Mouse (Mus musculus): ENCODE measurements around the gene Hdac9. TPM values are rescaled to one million over a fixed set of nuclear protein-coding genes. Genes with fewer than 3 reads are reported as not detected.

Hdac9 gene
- polyA plus RNA-seq, 1 experiment: 1.3 TPM

DNA sequence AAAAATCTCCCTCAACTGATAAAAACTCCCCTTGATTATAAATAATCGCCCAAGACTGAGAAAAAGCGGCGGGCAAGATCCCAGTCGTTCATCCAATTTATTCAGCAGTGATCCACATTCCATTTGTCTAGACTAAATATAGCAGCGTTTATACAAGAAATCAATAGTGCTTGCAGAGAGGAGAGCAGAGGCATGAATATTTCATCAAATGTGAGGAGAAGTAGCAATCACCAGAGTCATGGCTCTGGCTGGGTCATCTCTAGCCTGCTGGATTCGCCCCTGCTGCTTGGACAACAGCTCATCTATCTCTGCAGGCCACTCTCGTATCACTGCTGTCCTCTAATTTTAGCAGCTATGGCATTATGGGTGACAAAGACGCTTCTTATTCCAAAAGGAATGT, 476.0 kb downstream of the Hdac9 start:
- Histone ChIP-seq H3K27ac (ENCODE audit: insufficient read depth, low read depth, low read length) (no peak overlapping the region), H3K4me3 (ENCODE audit: insufficient read depth, low read depth, low read length) (no peak overlapping the region), H3K27me3 (replicated peaks; ENCODE audit: control insufficient read depth, insufficient read depth, low read length) (no peaks in the 10 kb centered on the region), H3K36me3 (ENCODE audit: control insufficient read depth, insufficient read depth, low read length) (no peaks in the 10 kb centered on the region), H3K4me1 (ENCODE audit: control insufficient read depth, insufficient read depth, low read length) (no peaks in the 10 kb centered on the region)
- DNase-seq: no peak
- WGBS: 65% methylated on average over 8 of the region's 8 CpGs
- TF ChIP-seq POLR2A (IDR thresholded peaks at IDR 0.05; ENCODE audit: low read depth, low read length) (no peak), CTCF (conservative IDR thresholded peaks at IDR 0.05; ENCODE audit: insufficient read depth, insufficient read length, low read depth, low read length) (no peak)

GRCm38 (mm10) chr12:34432919-34433318, 484.0 kb downstream of the Hdac9 start:
- no peak for TF ChIP-seq CTCF (conservative IDR thresholded peaks at IDR 0.05; ENCODE audit: insufficient read depth, insufficient read length, low read depth, low read length)
- no peak for TF ChIP-seq POLR2A (IDR thresholded peaks at IDR 0.05; ENCODE audit: low read depth, low read length)
- Histone ChIP-seq H3K4me3 (ENCODE audit: insufficient read depth, low read depth, low read length) (no peak overlapping the region), H3K27me3 (replicated peaks; ENCODE audit: control insufficient read depth, insufficient read depth, low read length) (no peaks in the 10 kb centered on the region), H3K4me1 (ENCODE audit: control insufficient read depth, insufficient read depth, low read length) (no peaks in the 10 kb centered on the region), H3K27ac (ENCODE audit: insufficient read depth, low read depth, low read length) (no peak overlapping the region), H3K36me3 (ENCODE audit: control insufficient read depth, insufficient read depth, low read length) (no peaks in the 10 kb centered on the region)
- 54% methylated on average over 6 of the region's 6 CpGs for WGBS
- no peak for DNase-seq

- WGBS: 40% methylated on average over 5 of the region's 5 CpGs
- DNase-seq: peak; percentile 5
- no peak overlapping the region for H3K4me3 ChIP-seq (ENCODE audit: insufficient read depth, low read depth, low read length)
- TF ChIP-seq POLR2A (IDR thresholded peaks at IDR 0.05; ENCODE audit: low read depth, low read length) (no peak), CTCF (conservative IDR thresholded peaks at IDR 0.05; ENCODE audit: insufficient read depth, insufficient read length, low read depth, low read length) (peak; percentile 45)
- H3K27ac ChIP-seq (ENCODE audit: insufficient read depth, low read depth, low read length): no peak overlapping the region
- H3K4me1 ChIP-seq (ENCODE audit: control insufficient read depth, insufficient read depth, low read length): no peaks in the 10 kb centered on the region
- no peaks in the 10 kb centered on the region for H3K27me3 ChIP-seq (replicated peaks; ENCODE audit: control insufficient read depth, insufficient read depth, low read length)
- no peaks in the 10 kb centered on the region for H3K36me3 ChIP-seq (ENCODE audit: control insufficient read depth, insufficient read depth, low read length)
Observed at GRCm38 (mm10) chr12:34432461-34432860, 484.4 kb downstream of the Hdac9 start.

DNA sequence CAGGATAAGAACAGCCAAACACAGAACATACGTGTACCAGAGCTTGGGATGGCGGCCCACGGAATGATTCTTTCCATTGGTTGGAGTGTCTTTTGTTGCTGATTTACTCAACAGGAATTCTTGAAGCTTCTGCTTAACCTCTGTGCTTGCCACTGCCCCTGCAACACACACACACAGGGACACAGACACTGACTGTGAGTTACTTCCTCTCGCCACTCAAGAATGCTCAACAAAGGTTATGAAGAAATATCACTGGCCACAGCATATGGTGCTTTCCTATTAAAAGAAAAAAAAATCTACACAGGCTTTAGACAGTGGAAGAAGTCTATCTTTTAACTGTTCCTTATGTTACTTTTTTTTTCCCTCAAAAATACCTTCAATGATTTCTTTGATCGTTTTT, 485.1 kb downstream of the Hdac9 start:
- 89% methylated on average over 5 of the region's 5 CpGs for WGBS
- no peaks in the 10 kb centered on the region for H3K4me1 ChIP-seq (ENCODE audit: control insufficient read depth, insufficient read depth, low read length)
- H3K27me3 ChIP-seq (replicated peaks; ENCODE audit: control insufficient read depth, insufficient read depth, low read length): no peaks in the 10 kb centered on the region
- H3K4me3 ChIP-seq (ENCODE audit: insufficient read depth, low read depth, low read length): no peak overlapping the region
- DNase-seq: no peak
- TF ChIP-seq CTCF (conservative IDR thresholded peaks at IDR 0.05; ENCODE audit: insufficient read depth, insufficient read length, low read depth, low read length) (no peak), POLR2A (IDR thresholded peaks at IDR 0.05; ENCODE audit: low read depth, low read length) (no peak)
- no peaks in the 10 kb centered on the region for H3K36me3 ChIP-seq (ENCODE audit: control insufficient read depth, insufficient read depth, low read length)
- H3K27ac ChIP-seq (ENCODE audit: insufficient read depth, low read depth, low read length): no peak overlapping the region

DNA sequence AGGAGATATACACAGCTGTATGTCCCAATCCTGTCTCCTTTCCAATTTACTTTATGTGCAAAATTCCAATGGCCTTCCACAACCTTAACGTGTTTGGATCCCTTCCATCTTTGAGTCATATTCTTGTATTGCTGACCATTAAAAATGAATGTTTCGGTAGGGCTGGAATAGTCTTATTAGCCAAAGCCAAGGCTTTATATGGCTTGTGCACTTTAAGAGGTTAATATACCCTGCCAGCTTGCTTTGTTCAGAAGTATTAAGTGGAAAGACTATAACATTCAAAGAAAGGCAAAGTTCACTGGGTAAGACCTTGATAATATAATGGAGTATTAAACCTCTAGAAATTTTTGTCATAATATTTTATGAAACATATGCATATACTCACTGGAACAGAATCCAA, 491.4 kb downstream of the Hdac9 start:
- TF ChIP-seq CTCF (conservative IDR thresholded peaks at IDR 0.05; ENCODE audit: insufficient read depth, insufficient read length, low read depth, low read length) (no peak), POLR2A (IDR thresholded peaks at IDR 0.05; ENCODE audit: low read depth, low read length) (no peak)
- no peaks in the 10 kb centered on the region for H3K27me3 ChIP-seq (replicated peaks; ENCODE audit: control insufficient read depth, insufficient read depth, low read length)
- no peak overlapping the region for H3K4me3 ChIP-seq (ENCODE audit: insufficient read depth, low read depth, low read length)
- H3K36me3 ChIP-seq (ENCODE audit: control insufficient read depth, insufficient read depth, low read length): no peaks in the 10 kb centered on the region
- no peak overlapping the region for H3K27ac ChIP-seq (ENCODE audit: insufficient read depth, low read depth, low read length)
- DNase-seq: no peak
- H3K4me1 ChIP-seq (ENCODE audit: control insufficient read depth, insufficient read depth, low read length): no peaks in the 10 kb centered on the region
- WGBS: 81% methylated on average over 2 of the region's 2 CpGs

GRCm38 (mm10) chr12:34408139-34408538, 508.8 kb downstream of the Hdac9 start:
- DNase-seq: no peak
- H3K36me3 ChIP-seq (ENCODE audit: control insufficient read depth, insufficient read depth, low read length): no peaks in the 10 kb centered on the region
- no peak overlapping the region for H3K27ac ChIP-seq (ENCODE audit: insufficient read depth, low read depth, low read length)
- H3K27me3 ChIP-seq (replicated peaks; ENCODE audit: control insufficient read depth, insufficient read depth, low read length): no peaks in the 10 kb centered on the region
- 33% methylated on average over 3 of the region's 3 CpGs for WGBS
- TF ChIP-seq CTCF (conservative IDR thresholded peaks at IDR 0.05; ENCODE audit: insufficient read depth, insufficient read length, low read depth, low read length): no peak
- TF ChIP-seq POLR2A (IDR thresholded peaks at IDR 0.05; ENCODE audit: low read depth, low read length): no peak
- no peak overlapping the region for H3K4me3 ChIP-seq (ENCODE audit: insufficient read depth, low read depth, low read length)
- H3K4me1 ChIP-seq (ENCODE audit: control insufficient read depth, insufficient read depth, low read length): no peaks in the 10 kb centered on the region

GRCm38 (mm10) chr12:34407143-34407542, 509.8 kb downstream of the Hdac9 start:
- no peak for DNase-seq
- no peaks in the 10 kb centered on the region for H3K27me3 ChIP-seq (replicated peaks; ENCODE audit: control insufficient read depth, insufficient read depth, low read length)
- TF ChIP-seq POLR2A (IDR thresholded peaks at IDR 0.05; ENCODE audit: low read depth, low read length) (no peak), CTCF (conservative IDR thresholded peaks at IDR 0.05; ENCODE audit: insufficient read depth, insufficient read length, low read depth, low read length) (no peak)
- no peaks in the 10 kb centered on the region for H3K4me1 ChIP-seq (ENCODE audit: control insufficient read depth, insufficient read depth, low read length)
- H3K27ac ChIP-seq (ENCODE audit: insufficient read depth, low read depth, low read length): no peak overlapping the region
- 38% methylated on average over 3 of the region's 3 CpGs for WGBS
- H3K4me3 ChIP-seq (ENCODE audit: insufficient read depth, low read depth, low read length): no peak overlapping the region
- no peaks in the 10 kb centered on the region for H3K36me3 ChIP-seq (ENCODE audit: control insufficient read depth, insufficient read depth, low read length)

DNA sequence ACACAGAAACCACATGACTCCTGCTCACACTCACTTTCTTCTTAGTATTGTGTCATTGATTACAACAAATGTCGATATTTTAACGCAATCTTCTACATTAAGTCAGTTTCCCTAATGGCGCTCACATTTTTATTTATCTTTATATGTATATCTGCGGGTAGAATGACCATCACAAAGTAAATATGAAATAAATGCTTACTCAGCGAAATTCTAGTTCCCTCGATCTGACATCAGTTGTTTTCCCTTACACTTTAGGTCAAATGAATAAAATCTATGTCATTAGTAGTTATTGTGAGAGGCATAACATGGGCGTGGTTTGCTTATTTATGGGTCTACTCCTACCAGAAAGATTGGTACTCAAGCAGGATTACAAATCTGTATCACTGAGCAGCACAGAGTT, 514.8 kb downstream of the Hdac9 start:
- no peak for DNase-seq
- Histone ChIP-seq H3K4me1 (ENCODE audit: control insufficient read depth, insufficient read depth, low read length) (no peaks in the 10 kb centered on the region), H3K4me3 (ENCODE audit: insufficient read depth, low read depth, low read length) (no peak overlapping the region), H3K27me3 (replicated peaks; ENCODE audit: control insufficient read depth, insufficient read depth, low read length) (no peaks in the 10 kb centered on the region), H3K27ac (ENCODE audit: insufficient read depth, low read depth, low read length) (no peak overlapping the region), H3K36me3 (ENCODE audit: control insufficient read depth, insufficient read depth, low read length) (no peaks in the 10 kb centered on the region)
- TF ChIP-seq CTCF (conservative IDR thresholded peaks at IDR 0.05; ENCODE audit: insufficient read depth, insufficient read length, low read depth, low read length) (no peak), POLR2A (IDR thresholded peaks at IDR 0.05; ENCODE audit: low read depth, low read length) (no peak)
- WGBS: 90% methylated on average over 7 of the region's 7 CpGs
